ENCODE assay signal across 2 mouse cellular contexts in the genomic region with DNA sequence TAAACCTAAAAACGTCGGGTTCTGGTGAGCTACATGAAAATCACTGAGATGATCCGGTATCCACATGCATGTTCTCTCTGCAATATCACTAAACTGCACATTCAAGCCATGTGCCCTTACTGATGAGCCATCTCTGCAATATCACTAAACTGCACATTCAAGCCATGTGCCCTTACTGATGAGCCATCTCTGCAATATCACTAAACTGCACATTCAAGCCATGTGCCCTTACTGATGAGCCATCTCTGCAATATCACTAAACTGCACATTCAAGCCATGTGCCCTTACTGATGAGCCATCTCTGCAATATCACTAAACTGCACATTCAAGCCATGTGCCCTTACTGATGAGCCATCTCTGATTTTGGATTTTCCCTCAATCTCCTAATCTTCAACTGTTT. TPM values are rescaled to one million over a fixed set of nuclear protein-coding genes. Genes with fewer than 3 reads are reported as not detected.
"Had no signal": no experiment of that assay in that cellular context is flagged by ENCODE, and none has a peak within 500 bp of the region (broad histone marks: within the 10 kb centered on the region; RNA-seq: fewer than 3 reads in every experiment).

No protein-coding gene starts in this region.

RNA-seq across cellular contexts. Expression of gene 1810010H24Rik, which starts 34.2 kb away (rescaled TPM):
- total RNA-seq: granulocyte monocyte progenitor cell, adult 5-6 weeks had no signal
- polyA plus RNA-seq: erythroblast, embryonic 14.5 days had no signal
